Mouse (Mus musculus) midbrain, embryonic 11.5 days (tissue): ENCODE data around the gene Tgfbrap1. TPM values are rescaled to one million over a fixed set of nuclear protein-coding genes. Genes with fewer than 3 reads are reported as not detected.

Source experiments
- ATAC-seq: fragments of 200-750 bp; cut with Nextera tagmentation; 2 replicates; pipeline ENCODE4 v1.8.0; 2017; ENCODE audit warnings: moderate TSS enrichment, moderate library complexity; ENCODE audit not compliant: low FRiP score
- DNase-seq: peaks from one replicate; pipeline ENCODE4 v3.0.0; 2015; ENCODE audit warnings: low spot score; ENCODE audit errors: missing footprints
- H3K27ac ChIP-seq: fragments of 300-500 bp; sonication (generic); 2 replicates; pipeline ENCODE4 v1.5.1; 2014; ENCODE audit warnings: low read depth, low read length
- H3K27me3 ChIP-seq: fragments of 300-500 bp; sonication (generic); 2 replicates; pipeline ENCODE4 v1.6.1; 2014; ENCODE audit warnings: mild to moderate bottlenecking, low read length, moderate library complexity, mixed read lengths; ENCODE audit not compliant: control insufficient read depth, insufficient read depth
- H3K36me3 ChIP-seq: fragments of 300-500 bp; sonication (generic); 2 replicates; pipeline ENCODE4 v1.6.1; 2014; ENCODE audit warnings: mild to moderate bottlenecking, low read length, moderate library complexity, mixed read lengths; ENCODE audit not compliant: control insufficient read depth, insufficient read depth
- H3K4me1 ChIP-seq: fragments of 300-500 bp; sonication (generic); 2 replicates; pipeline ENCODE4 v1.6.1; 2014; ENCODE audit warnings: low read length; ENCODE audit not compliant: control insufficient read depth, insufficient read depth
- H3K4me2 ChIP-seq: fragments of 300-500 bp; sonication (generic); 2 replicates; pipeline ENCODE4 v1.6.1; 2014; ENCODE audit warnings: mild to moderate bottlenecking, moderate library complexity
- H3K4me3 ChIP-seq: fragments of 300-500 bp; sonication (generic); 2 replicates; pipeline ENCODE4 v1.5.1; 2014; ENCODE audit warnings: low read depth, low read length
- H3K9ac ChIP-seq: fragments of 300-500 bp; sonication (generic); 2 replicates; pipeline ENCODE4 v1.6.1; 2014; ENCODE audit warnings: low read length
- H3K9me3 ChIP-seq: fragments of 300-500 bp; sonication (generic); 2 replicates; pipeline ENCODE4 v1.6.1; 2016; ENCODE audit warnings: low read length; ENCODE audit not compliant: control insufficient read depth
- WGBS: fragments of 180-500 bp; shearing (Covaris S2); extraction: QIAGEN DNeasy Blood & Tissue Kit; methylation state at CpG from one replicate; pipeline ENCODE4 v1.1.7; 2014; 5-methylcytosine and 5-hydroxymethylcytosine counted together
- polyA plus RNA-seq: library from polyadenylated mRNA; unstranded; fragments of >200 nt; fragmentation: Nextera tagmentation; extraction: Ambion mirVana; gene quantifications from 2 replicates; pipeline ENCODE4 v1.2.1, GENCODE M21; 2014

Gene Tgfbrap1
- 13.3 and 13.8 TPM in 2 replicates for polyA plus RNA-seq

- Histone ChIP-seq H3K4me3 (peak within 1 kb of the TSS; percentile 90), H3K9me3 (no peaks in the 10 kb centered on the region), H3K27ac (peak within 1 kb of the TSS; percentile 99), H3K27me3 (peaks cover 10% of the 10 kb centered on the region; the same call in 1 of the 2 replicates), H3K36me3 (no peaks in the 10 kb centered on the region), H3K4me1 (peaks cover 9% of the 10 kb centered on the region; the same call in 1 of the 2 replicates), H3K4me2 (peak within 1 kb of the TSS; percentile 86), H3K9ac (peak within 1 kb of the TSS; percentile 96)
- peak; percentile 100 for DNase-seq
- peak; percentile 97 for ATAC-seq
- under 1% methylated on average over 57 of the region's 57 CpGs for WGBS
Measured at GRCm38 (mm10) chr1:43098031-43098984, at the start of gene Tgfbrap1, which contains the start of gene AI597479. Gene Tgfbrap1, minus strand, starts transcription at chr1:43098637. Gene AI597479, plus strand, starts transcription at chr1:43098710.

GRCm38 (mm10) chr1:43147474-43147873 is 49.0 kb upstream of the Tgfbrap1 start:
- Histone ChIP-seq H3K4me1 (no peaks in the 10 kb centered on the region), H3K27ac (no peak overlapping the region), H3K27me3 (no peaks in the 10 kb centered on the region), H3K9ac (no peak overlapping the region), H3K9me3 (no peaks in the 10 kb centered on the region), H3K4me3 (no peak overlapping the region), H3K4me2 (no peak overlapping the region), H3K36me3 (no peaks in the 10 kb centered on the region)
- WGBS: 77% methylated on average over 2 of the region's 2 CpGs
- ATAC-seq (no peak), DNase-seq (no peak)

GRCm38 (mm10) chr1:43145388-43145787 is 47.0 kb upstream of the Tgfbrap1 start:
- WGBS: 84% methylated on average over 6 of the region's 6 CpGs
- DNase-seq: no peak

GRCm38 (mm10) chr1:43144338-43144906 is 46.0 kb upstream of the Tgfbrap1 start:
- 88% methylated on average over 8 of the region's 8 CpGs for WGBS
- Histone ChIP-seq H3K27ac (no peak overlapping the region), H3K4me1 (no peaks in the 10 kb centered on the region), H3K4me2 (no peak overlapping the region), H3K4me3 (no peak overlapping the region), H3K27me3 (no peaks in the 10 kb centered on the region), H3K9me3 (no peaks in the 10 kb centered on the region), H3K9ac (no peak overlapping the region), H3K36me3 (no peaks in the 10 kb centered on the region)
- ATAC-seq (no peak), DNase-seq (no peak)

More at GRCm38 (mm10) chr1:43145388-43145787, 47.0 kb upstream of the Tgfbrap1 start:
- Histone ChIP-seq H3K4me1 (no peaks in the 10 kb centered on the region), H3K9me3 (no peaks in the 10 kb centered on the region), H3K4me2 (no peak overlapping the region), H3K27ac (no peak overlapping the region), H3K27me3 (no peaks in the 10 kb centered on the region), H3K4me3 (no peak overlapping the region), H3K9ac (no peak overlapping the region), H3K36me3 (no peaks in the 10 kb centered on the region)
- ATAC-seq: no peak

GRCm38 (mm10) chr1:43143791-43144190 is 45.4 kb upstream of the Tgfbrap1 start:
- no peak for ATAC-seq
- H3K27me3 ChIP-seq: no peaks in the 10 kb centered on the region
- no peak overlapping the region for H3K4me3 ChIP-seq
- H3K9me3 ChIP-seq: no peaks in the 10 kb centered on the region
- H3K9ac ChIP-seq: no peak overlapping the region
- no peaks in the 10 kb centered on the region for H3K4me1 ChIP-seq
- 87% methylated on average over 4 of the region's 4 CpGs for WGBS
- H3K4me2 ChIP-seq: no peak overlapping the region
- H3K27ac ChIP-seq: no peak overlapping the region
- no peak for DNase-seq
- no peaks in the 10 kb centered on the region for H3K36me3 ChIP-seq

- H3K27me3 ChIP-seq: no peaks in the 10 kb centered on the region
- no peak overlapping the region for H3K4me2 ChIP-seq
- WGBS: 89% methylated on average over 4 of the region's 4 CpGs
- H3K9me3 ChIP-seq: no peaks in the 10 kb centered on the region
- H3K27ac ChIP-seq: no peak overlapping the region
- H3K4me1 ChIP-seq: no peaks in the 10 kb centered on the region
- DNase-seq: no peak
- H3K4me3 ChIP-seq: no peak overlapping the region
- no peak for ATAC-seq
- H3K36me3 ChIP-seq: no peaks in the 10 kb centered on the region
- no peak overlapping the region for H3K9ac ChIP-seq
Measured at GRCm38 (mm10) chr1:43143284-43143683, 44.8 kb upstream of the Tgfbrap1 start.

GRCm38 (mm10) chr1:43142849-43143248 is 44.4 kb upstream of the Tgfbrap1 start:
- Histone ChIP-seq H3K4me2 (no peak overlapping the region), H3K9me3 (no peaks in the 10 kb centered on the region), H3K27ac (no peak overlapping the region), H3K9ac (no peak overlapping the region), H3K4me3 (no peak overlapping the region), H3K4me1 (no peaks in the 10 kb centered on the region), H3K27me3 (no peaks in the 10 kb centered on the region), H3K36me3 (no peaks in the 10 kb centered on the region)
- DNase-seq (no peak), ATAC-seq (no peak)
- WGBS: 92% methylated on average over 6 of the region's 6 CpGs

- 83% methylated on average over 11 of the region's 11 CpGs for WGBS
- Histone ChIP-seq H3K27ac (no peak overlapping the region), H3K4me1 (no peaks in the 10 kb centered on the region), H3K4me3 (no peak overlapping the region), H3K36me3 (no peaks in the 10 kb centered on the region), H3K27me3 (no peaks in the 10 kb centered on the region), H3K9me3 (no peaks in the 10 kb centered on the region), H3K9ac (no peak overlapping the region), H3K4me2 (no peak overlapping the region)
- no peak for ATAC-seq
- no peak for DNase-seq
Measured at GRCm38 (mm10) chr1:43141555-43141961, 43.1 kb upstream of the Tgfbrap1 start.
